Mouse (Mus musculus): ENCODE measurements around the gene Tmem245.

GRCm38 (mm10) chr4:56840297-56840696 is 106.9 kb downstream of the Tmem245 start:
- no peak for TF ChIP-seq POLR2A (IDR thresholded peaks at IDR 0.05; ENCODE audit: borderline replicate concordance, extremely low read depth, low read depth, low read length)
- no peak for TF ChIP-seq CTCF (IDR thresholded peaks at IDR 0.05; ENCODE audit: insufficient read depth, low read length)

All from lung, adult 2 months (tissue).